Mouse (Mus musculus): ENCODE data around the gene Mapk10.

DNA sequence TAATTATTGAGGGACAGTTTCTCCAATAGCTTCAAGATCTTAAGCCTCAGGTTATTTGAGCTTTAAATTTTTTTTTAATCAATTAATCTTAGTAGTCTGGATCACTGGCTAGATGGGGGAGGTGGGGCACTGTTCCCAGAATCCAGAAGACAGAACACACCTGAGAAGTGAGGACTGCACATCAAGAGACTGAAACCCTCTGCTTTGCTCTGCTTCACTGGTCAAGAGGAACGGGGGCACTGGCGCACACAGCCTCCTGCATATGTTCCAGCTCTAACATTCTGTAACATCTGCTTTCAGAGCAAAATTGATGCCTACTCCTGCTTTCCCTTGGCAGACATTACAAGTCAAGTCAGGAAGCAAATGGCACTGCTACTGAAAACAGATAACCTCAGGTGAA is 290.9 kb downstream of the Mapk10 start:
- no peak for TF ChIP-seq CTCF (IDR thresholded peaks at IDR 0.05; ENCODE audit: extremely low read depth, insufficient read length, insufficient replicate concordance, low read depth, low read length)
- no peak for TF ChIP-seq POLR2A (IDR thresholded peaks at IDR 0.05; ENCODE audit: low read depth, low read length)

Measured in small intestine, adult 2 months (tissue).